Mouse (Mus musculus) ZHBTc4 (cell line): ENCODE data around the gene Raet1d.
"Not testable (repeated sequence)": the region's sequence is repeated elsewhere in the genome, so short reads cannot be mapped to it uniquely, and the experiment has no call there.

Source experiments
- DNase-seq: peaks from one replicate; pipeline ENCODE4 v3.0.0-alpha.2; 2011; ENCODE audit warnings: low read depth, low spot score

Gene Raet1d

DNA sequence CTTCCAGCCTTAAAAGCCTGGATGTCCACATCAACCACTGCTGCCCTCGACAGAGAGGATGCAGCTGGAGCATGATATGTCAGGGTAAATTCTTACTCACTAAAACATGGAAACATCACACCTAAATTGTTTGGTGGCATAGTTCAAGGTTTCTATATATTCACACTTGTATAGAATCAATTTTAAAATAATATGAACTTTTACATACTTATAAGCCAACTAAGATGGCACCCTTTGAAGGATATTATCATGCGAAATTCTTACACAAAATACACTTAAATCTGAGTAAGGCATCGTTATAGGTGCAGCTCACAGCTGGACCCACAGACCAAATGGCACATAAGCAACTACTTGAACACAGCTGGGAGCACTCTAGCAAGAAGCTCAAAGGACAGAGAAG is at the start of gene Raet1d:
TSS of gene Raet1d (plus strand) at position 301 of the 400 bp plus-strand sequence.
- not testable (repeated sequence) for DNase-seq

DNA sequence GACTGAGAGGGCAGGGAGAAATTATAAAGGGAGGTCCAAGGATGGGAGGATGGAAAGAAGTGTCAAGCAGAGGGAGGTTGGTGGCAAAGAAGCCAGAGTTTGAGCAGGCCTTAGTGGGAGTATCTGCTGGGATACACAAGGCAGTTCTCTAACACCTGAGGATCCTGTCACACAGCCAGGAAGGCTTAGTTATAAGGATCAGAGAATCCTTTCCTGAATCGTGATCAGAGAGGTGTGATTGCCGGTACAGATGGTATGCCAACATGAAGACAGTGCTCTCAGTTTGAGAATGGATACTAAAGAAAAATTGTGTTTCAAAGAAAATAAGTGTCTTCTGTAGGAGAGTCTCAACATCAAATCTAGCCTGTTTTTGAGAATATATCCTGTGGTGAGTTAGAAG is 37.5 kb upstream of the Raet1d start:
- DNase-seq: no peak

DNA sequence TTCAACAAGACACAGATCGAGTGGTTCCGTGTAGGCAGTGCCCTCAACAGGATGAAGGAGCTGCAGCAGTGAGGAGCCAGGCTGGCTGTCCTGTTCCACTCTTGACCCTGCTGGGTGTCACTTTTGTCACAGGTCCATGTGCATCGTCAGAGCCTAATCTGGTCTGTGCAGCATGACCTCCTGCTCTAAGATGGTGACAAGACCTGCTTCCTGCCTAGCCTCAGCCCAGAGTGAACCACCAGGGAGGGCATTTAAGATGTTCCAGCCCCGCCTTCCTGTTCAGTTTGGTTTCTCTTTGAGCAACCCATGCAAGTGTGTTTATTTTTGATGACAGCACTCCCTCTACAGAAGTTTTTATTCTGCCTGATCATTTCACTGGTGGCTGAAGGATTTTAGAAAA is 14.6 kb upstream of the Raet1d start:
- not testable (repeated sequence) for DNase-seq

DNA sequence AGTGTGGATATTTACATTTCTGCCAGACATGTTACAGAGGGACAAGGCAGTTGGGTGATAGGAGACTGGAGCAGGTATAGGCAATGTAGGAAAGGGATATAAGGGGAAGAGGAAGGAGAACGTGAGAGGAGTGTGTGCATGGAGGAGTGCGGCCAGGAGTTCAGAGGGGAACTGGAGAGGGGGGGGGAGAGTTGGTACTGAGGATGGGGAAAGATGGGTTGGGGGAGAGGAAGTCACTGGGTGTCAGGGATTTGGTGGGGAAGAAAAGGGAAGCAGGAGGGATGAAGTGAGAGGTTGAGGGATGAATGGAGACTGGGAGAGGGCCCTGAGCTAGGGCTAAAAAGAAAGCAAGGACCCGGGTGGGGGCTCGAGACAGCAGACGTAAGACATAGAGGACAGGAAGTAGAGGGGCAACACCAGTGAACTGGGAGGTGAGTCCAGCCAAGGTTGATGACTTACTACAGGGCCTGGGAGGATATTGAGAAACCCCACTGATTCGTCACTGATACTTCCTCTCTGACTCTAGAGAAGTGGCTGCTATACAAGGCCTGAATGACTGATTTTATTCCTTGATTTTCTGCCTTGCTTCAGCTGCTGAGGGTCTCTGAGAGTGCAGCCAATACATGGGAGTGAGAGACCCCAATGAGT is 6.7 kb upstream of the Raet1d start:
- DNase-seq: not testable (repeated sequence)

DNA sequence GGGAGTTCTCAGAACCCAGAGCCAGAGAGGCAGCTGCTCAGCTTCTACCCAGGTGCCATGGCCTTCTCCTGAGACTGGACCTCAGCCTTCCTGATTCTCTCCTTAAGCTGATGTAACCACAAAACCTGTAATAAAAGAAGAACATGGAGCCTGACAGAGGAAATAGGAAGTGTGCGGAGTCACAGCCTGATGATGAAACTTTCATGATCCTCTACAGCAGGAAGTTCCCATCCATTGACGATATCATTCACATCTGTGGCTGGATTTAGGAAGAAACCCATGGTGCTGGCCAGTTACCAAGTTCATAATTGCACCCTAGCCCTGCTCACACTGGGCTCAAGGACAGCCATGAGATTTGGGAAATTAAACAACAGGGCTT is 6.2 kb upstream of the Raet1d start:
- DNase-seq: not testable (repeated sequence)

DNA sequence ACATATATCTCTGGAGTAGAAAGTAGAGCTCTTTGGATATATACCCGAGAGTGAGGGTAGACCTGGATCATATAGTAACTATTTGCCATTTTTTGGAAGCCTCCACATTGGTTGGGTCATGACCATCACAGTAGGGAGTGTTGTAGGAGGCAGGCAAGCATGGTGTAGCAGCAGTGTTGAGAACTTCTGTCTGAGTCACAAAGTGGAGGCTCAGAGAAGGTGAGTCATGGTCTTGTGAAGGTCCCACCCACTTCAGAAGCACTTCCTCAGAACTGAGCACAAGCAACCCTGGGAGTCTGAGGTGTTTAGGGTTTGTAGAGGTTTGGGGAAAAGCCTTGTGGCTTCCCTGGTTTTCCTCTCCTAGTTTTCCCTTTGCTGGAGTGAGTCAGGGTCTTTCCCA is 3.0 kb upstream of the Raet1d start:
- DNase-seq: not testable (repeated sequence)

DNA sequence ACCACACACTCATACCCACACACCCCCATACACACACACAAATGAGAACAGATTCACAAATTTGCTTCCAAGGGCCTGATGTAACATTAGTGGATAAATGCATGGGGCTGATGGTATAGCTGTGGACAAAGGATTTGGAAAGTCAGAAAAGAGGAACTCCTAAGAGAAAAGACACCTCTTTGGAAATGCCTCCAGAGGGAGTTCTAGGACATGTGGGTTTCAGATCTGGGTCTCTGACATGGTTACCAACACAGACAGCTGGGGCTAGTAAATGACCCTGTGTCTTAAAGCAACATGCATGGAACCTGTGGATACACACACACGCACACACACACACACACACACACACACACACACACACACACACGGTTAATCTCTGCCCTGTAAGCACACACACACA is 605 bp downstream of the Raet1d start:
- DNase-seq: not testable (repeated sequence)

DNA sequence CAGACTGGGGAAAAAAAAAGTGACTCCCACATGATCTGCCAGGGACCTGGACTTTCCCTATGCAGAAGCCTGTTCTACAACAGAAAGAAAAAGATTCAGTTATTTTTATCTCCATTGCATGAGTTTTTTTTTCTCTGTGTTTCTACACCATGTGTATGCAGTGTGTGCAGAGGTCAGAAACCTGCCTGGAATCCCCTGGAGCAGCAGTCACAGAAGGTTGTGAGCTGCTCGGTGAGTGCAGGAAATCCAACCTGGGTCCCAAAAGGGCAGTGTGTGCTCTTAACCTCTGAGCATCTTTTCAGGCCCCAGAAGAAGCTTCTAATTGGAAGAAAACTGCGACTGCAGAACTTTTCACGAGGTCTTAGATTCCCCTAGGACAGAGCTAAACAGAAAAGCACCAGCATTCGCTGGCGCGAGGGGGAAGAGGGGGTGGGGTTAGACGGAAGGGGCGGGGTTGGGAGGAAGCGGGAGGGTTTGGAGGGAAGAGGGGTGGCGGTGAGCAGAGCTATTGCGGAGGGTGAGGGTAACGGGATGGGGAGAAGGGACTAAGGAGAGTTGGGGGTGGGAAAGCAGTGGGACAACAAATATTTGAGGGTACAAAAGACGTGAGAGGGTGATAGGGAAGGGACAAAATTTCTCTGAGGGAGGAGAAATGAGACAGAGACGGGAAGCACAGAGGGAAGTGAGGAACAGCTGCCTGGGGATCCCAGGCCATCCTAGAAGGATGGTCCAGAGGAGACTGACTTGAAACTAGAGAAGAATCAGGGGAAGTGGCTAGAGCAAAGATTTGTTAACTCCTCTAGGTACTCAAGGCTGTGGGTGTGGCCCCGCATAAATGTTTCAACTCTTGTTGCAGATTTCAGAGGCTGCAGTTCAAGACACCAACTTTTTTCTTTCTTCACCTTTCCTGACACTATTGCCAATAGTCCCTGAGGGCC is 1.3 kb downstream of the Raet1d start:
- peak; percentile 64 for DNase-seq

DNA sequence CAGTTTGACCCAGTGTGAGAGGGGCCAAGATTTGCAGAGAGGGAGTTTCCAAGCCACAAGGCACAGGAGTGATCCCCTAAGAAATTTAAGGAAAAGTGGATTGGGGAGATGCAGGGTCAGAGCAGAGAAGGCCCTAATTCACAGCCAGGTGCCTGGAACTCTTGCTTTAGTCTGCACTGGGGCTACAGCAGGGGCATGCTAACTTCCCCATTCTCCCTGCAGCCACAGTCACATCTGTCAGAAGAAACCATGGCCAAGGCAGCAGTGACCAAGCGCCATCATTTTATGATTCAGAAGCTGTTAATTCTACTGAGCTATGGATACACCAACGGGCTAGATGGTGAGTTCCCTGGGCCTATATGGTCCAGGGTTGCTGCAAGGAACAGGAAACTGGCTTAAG is 2.1 kb downstream of the Raet1d start:
- not testable (repeated sequence) for DNase-seq

DNA sequence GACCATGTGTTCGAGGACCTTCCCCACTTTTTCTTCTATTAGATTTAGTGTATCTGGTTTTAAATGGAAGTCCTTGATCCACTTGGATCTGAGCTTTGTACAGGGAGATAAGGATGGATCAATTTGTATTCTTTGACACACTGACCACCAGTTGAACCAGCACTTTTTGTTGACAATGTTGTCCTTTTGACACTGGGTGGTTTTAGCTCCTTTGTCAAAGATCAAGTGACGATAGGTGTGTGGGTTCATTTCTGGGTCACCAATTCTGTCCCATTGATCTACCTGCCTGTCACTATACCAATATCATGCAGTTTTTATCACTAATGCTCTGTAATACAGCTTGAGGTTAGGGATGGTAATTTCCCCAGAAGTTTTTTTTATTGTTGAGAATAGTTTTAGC is 4.6 kb downstream of the Raet1d start:
- DNase-seq: not testable (repeated sequence)

DNA sequence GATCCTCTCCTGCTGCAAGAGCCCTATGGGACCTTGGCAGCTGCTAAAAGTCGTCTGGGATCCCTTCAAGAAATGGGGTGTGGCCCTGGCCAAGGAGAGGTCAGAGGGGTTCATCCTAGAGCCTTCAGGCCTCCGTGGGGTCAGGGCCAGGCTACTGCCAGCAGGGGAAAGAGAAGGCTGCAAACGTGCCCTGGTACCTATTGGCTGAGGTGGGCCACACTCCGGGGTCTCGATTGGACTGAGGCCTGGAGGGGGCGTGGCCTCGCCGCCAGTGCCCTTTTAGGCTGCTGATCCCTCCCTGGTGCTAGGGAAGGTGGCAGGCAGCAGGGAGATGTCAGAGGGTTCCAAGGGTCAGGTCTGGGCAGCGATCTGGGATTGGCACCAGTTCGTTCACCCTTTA is 20.9 kb downstream of the Raet1d start:
- DNase-seq: peak; percentile 21

DNA sequence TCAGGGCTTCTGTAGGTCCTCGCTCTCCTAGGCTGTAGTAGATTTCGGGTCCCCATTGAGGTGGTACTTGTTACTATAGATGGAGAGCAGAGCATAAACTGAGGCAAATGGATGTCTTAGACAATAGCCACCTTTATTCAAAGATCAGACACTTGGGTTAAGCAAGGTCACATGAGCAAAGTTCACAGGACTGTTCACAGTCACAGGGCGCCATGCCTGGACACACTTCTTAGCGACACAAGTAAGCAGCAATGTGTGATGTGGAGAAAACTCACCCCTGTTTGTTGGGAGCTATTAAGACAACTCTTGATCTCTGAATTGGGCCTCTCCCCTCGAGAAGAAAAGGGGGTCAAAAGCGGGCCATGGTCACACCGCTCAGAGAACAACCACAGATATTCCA is 29.8 kb downstream of the Raet1d start:
- DNase-seq: peak; percentile 59

DNA sequence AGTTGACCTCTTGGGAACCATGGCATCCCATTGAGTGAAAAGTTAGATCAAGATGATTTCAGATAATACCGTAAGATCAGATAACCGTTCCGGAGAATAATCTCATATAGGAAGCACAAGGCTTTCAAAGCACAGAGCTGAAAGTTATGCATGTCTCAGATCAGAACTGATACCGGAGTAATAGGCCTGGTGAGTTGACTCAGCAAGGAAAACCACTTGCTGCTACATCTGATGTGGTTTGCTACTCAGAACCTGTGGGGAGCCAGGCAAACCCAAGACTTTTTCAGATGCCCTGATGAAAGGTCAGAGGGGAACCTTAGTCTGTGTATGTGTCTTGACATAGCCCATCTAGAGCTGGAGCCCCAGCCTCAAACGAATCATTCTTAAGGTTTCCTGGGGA is 31.3 kb downstream of the Raet1d start:
- not testable (repeated sequence) for DNase-seq

DNA sequence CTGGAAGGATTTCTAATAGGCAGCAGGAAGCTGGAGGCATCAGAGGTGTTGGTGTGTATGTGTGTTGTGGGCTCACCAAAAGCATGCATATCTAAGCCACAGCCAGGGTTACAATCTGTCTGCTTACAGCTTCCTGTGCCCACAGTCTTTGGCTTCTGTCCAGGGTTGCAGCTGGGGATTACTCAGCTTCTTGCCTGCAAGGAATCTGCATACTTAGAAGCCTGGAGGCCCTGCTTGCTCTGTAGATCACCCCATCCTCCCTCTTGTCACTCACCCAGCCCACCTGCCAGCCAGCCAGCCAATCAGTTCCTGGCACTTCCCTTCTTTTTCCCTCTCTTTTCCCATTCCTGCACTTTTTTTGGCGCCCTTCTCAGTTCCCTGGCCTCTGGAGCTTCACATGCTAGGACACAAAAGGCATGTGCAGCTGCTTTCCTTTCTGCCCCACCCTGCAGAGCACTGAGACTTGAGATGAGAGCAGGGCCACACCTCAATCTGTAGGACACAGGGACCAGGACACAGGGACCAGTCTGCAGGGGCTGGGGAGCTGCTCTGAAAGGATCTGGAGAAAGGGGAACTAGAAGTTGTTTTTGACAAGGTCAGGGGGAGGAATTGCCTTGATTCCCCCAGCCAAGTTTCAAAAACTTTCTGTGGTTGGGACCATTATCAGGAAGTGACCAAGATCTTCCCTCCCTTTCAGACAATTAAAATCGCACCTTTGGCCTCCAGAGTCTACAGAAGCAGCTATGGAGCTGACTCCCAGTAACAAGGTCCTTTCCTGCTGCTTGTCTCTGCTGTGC is 32.9 kb downstream of the Raet1d start:
- DNase-seq: not testable (repeated sequence)

DNA sequence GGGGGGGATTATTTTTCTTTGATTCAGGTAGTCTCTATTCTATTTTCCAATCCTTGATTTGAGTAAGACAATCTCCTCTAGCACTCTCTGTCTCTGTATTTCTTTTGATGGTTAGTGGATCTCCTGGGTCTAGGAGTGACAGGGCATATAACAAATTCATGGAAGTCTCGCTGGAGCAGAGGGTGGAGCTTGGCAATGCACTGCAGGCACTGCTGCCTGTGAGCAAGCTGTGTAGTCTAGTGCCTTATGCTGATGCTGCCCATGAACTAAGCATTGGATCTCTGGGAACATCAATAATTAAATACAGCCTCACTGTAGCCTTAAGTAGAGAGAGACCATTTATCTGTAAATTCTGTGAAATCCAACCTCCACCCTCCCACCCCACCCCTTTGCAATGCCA is 36.3 kb downstream of the Raet1d start:
- not testable (repeated sequence) for DNase-seq

DNA sequence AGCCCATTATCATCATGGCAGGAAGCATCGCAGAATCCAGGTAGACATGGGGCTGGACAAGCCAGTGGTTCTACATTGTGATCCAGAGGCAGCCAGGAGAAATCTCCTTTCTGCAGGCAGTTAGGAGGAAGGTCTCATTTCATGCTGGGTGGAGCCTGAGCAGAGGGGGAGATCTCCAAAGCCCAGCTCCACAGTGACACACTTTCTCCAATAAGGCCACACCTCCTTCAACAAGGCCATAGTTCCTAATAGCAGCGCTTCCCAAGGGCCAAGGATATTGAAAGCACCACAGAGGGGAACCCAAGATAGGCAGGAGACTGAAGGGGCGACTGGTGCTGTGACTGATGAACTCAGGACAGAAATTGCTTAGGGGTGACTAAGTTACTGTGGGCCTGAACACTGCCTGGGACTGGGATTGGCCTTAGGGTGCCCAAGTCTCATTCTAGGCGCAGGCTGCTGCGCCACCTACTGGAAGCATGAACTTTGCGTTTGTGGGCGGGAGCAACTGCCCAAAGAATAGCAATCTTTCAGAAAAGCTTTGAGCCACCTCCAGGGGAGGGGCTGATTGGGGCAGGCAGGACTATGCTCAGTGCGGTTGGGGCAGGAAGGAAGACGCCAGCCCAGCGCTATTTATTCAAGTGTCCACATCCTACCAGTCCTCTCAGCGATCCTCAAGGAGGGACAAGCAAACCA is 42.0 kb downstream of the Raet1d start:
- DNase-seq: not testable (repeated sequence)

DNA sequence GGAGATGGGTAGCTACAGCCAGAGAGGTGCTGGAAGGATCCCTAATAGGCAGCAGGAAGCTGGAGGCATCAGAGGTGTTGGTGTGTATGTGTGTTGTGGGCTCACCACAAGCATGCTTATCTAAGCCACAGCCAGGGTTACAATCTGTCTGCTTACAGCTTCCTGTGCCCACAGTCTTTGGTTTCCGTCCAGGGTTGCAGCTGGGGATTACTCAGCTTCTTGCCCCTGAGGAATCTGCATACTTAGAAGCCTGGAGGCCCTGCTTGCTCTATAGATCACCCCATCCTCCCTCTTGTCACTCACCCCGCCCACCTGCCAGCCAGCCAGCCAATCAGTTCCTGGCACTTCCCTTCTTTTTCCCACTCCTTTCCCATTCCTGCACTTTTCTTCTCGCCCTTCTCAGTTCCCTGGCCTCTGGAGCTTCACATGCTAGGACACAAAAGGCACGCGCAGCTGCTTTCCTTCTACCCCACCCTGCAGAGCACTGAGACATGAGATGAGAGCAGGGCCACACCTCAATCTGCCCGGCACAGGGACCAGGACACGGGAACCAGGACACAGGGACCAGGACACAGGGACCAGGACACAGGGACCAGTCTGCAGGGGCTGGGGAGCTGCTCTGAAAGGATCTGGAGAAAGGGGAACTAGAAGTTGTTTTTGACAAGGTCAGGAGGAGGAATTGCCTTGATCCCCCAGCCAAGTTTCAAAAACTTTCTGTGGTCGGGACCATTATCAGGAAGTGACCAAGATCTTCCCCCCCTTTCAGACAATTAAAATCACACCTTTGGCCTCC is 53.5 kb downstream of the Raet1d start:
- DNase-seq: not testable (repeated sequence)
